Mouse (Mus musculus): Measurements from ENCODE around the gene Boc. TPM values are rescaled to one million over a fixed set of nuclear protein-coding genes. Genes with fewer than 3 reads are reported as not detected.

Gene Boc
- total RNA-seq, 2 experiments from 2014 or later, result 9.4 to 10.7 TPM

- intact Hi-C loops (cut with DNase I; ENCODE audit: low total_unique reads), result no loop called here
These were observed 2.6 kb downstream of the Boc start for GRCm38 (mm10) chr16:44555791-44556709.

GRCm38 (mm10) chr16:44553861-44554260 is 4.8 kb downstream of the Boc start:
- no peak for DNase-seq
- intact Hi-C loops (cut with DNase I; ENCODE audit: low total_unique reads), result no loop called here

More at GRCm38 (mm10) chr16:44555791-44556709, 2.6 kb downstream of the Boc start:
- DNase-seq, result no peak

GRCm38 (mm10) chr16:44552726-44553125 is 6.0 kb downstream of the Boc start:
- no peak for DNase-seq
- intact Hi-C loops (cut with DNase I; ENCODE audit: low total_unique reads), result no loop called here

- intact Hi-C loops (cut with DNase I; ENCODE audit: low total_unique reads), result no loop called here
- no peak for DNase-seq
These were observed 6.7 kb downstream of the Boc start for GRCm38 (mm10) chr16:44552036-44552435.

- no peak for DNase-seq
- intact Hi-C loops (cut with DNase I; ENCODE audit: low total_unique reads), result no loop called here
These were observed 7.2 kb downstream of the Boc start for GRCm38 (mm10) chr16:44551491-44551890.

GRCm38 (mm10) chr16:44550843-44551242 is 7.9 kb downstream of the Boc start:
- DNase-seq, result no peak
- intact Hi-C loops (cut with DNase I; ENCODE audit: low total_unique reads), result no loop called here

- DNase-seq, result no peak
- intact Hi-C loops (cut with DNase I; ENCODE audit: low total_unique reads), result no loop called here
These were observed 8.6 kb downstream of the Boc start for GRCm38 (mm10) chr16:44549867-44550679.

GRCm38 (mm10) chr16:44549381-44549780 is 9.3 kb downstream of the Boc start:
- DNase-seq, result no peak
- intact Hi-C loops (cut with DNase I; ENCODE audit: low total_unique reads), result no loop called here

- intact Hi-C loops (cut with DNase I; ENCODE audit: low total_unique reads), result no loop called here
- DNase-seq, result no peak
These were observed 10.7 kb downstream of the Boc start for GRCm38 (mm10) chr16:44547976-44548375.

- DNase-seq, result no peak
- intact Hi-C loops (cut with DNase I; ENCODE audit: low total_unique reads), result no loop called here
These were observed 11.9 kb downstream of the Boc start for GRCm38 (mm10) chr16:44546831-44547230.

GRCm38 (mm10) chr16:44545939-44546338 is 12.8 kb downstream of the Boc start:
- no peak for DNase-seq
- intact Hi-C loops (cut with DNase I; ENCODE audit: low total_unique reads), result no loop called here

GRCm38 (mm10) chr16:44545153-44545552 is 13.5 kb downstream of the Boc start:
- intact Hi-C loops (cut with DNase I; ENCODE audit: low total_unique reads), result no loop called here
- no peak for DNase-seq

- intact Hi-C loops (cut with DNase I; ENCODE audit: low total_unique reads), result no loop called here
- DNase-seq, result no peak
These were observed 15.6 kb downstream of the Boc start for GRCm38 (mm10) chr16:44543098-44543497.

- intact Hi-C loops (cut with DNase I; ENCODE audit: low total_unique reads), result no loop called here
- DNase-seq, result no peak
These were observed 16.5 kb downstream of the Boc start for GRCm38 (mm10) chr16:44542029-44542690.

- intact Hi-C loops (cut with DNase I; ENCODE audit: low total_unique reads), result no loop called here
- DNase-seq, result no peak
These were observed 19.1 kb downstream of the Boc start for GRCm38 (mm10) chr16:44539611-44540010.

- DNase-seq, result no peak
- intact Hi-C loops (cut with DNase I; ENCODE audit: low total_unique reads), result no loop called here
These were observed 20.0 kb downstream of the Boc start for GRCm38 (mm10) chr16:44538401-44539395.

GRCm38 (mm10) chr16:44534122-44534521 is 24.6 kb downstream of the Boc start:
- intact Hi-C loops (cut with DNase I; ENCODE audit: low total_unique reads), result no loop called here
- DNase-seq, result no peak

GRCm38 (mm10) chr16:44533522-44533921 is 25.2 kb downstream of the Boc start:
- intact Hi-C loops (cut with DNase I; ENCODE audit: low total_unique reads), result no loop called here
- DNase-seq, result no peak

- no peak for DNase-seq
- intact Hi-C loops (cut with DNase I; ENCODE audit: low total_unique reads), result no loop called here
These were observed 25.8 kb downstream of the Boc start for GRCm38 (mm10) chr16:44532851-44533250.

All from gastrocnemius, postnatal 14 days (tissue).